Comparison of ENCODE assay signal across 9 mouse cellular contexts in the genomic region with DNA sequence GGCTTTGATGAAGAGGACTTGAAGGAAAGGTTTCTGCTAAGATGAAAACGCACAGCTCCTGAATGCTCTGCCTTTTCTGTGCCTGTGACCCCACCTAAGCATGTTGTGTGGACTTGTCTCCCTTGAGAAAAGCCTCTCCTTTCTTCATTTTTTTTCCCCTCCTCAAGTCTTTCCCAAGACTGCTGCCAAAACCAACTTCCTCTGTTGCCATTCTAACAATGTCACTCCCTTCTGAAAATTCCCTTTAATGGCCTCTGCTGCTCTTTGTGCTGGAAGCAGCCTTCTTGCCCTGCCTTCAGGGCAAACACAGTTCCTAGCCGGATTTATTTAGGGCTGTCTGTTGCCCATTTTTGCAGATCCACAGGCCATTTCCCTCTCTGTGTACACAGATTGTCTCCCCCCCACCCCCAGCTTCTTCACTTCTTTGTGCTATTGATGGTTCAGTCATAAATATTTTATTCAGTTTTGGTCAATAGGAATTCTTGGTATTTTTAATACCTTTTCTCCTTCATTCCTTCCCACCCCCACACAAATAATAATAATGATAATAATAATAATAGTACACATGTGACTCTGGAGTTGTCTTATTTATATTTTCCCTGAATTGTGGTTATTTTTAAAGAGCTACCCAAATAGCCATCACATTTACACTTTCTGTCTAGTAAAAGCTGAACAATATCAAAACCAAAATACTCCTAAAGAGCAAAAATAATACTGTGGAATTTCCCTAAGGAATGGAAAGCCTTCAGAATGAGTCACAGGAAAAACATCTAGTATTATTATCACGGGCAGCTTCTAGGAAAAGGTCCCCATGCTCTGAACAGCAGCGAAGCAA. TPM values are rescaled to one million over a fixed set of nuclear protein-coding genes. Genes with fewer than 3 reads are reported as not detected.
DNase-seq lines count a peak whose midpoint lies in the region; ATAC-seq and TF ChIP-seq lines count a peak whose summit lies in the region.
"Had no signal": no experiment of that assay in that cellular context is flagged by ENCODE, and none has a peak within 500 bp of the region (broad histone marks: within the 10 kb centered on the region; RNA-seq: fewer than 3 reads in every experiment).

No protein-coding gene starts in this region.

- intact Hi-C loops in left cerebral cortex, postnatal 4 days (cut with DNase I) = no loop called here
- intact Hi-C loops in left cerebral cortex, adult 2 months (cut with DNase I) = no loop called here

- no peaks in the 10 kb centered on the region for H3K36me3 ChIP-seq in hindbrain, embryonic 16.5 days (ENCODE audit: control insufficient read depth, insufficient read depth, low read length)
- no peaks in the 10 kb centered on the region for H3K36me3 ChIP-seq in hindbrain, embryonic 14.5 days (replicated peaks; ENCODE audit: control insufficient read depth, insufficient read depth)
- no peaks in the 10 kb centered on the region for H3K36me3 ChIP-seq in embryonic facial prominence, embryonic 10.5 days (replicated peaks)
- no peaks in the 10 kb centered on the region for H3K36me3 ChIP-seq in limb, embryonic 10.5 days

- no peak overlapping the region for H3K9ac ChIP-seq in hindbrain, embryonic 16.5 days (ENCODE audit: low read depth, low read length)
- H3K9ac ChIP-seq in hindbrain, embryonic 14.5 days = no peak overlapping the region

- TF ChIP-seq CTCF in left cerebral cortex, adult 2 months (IDR thresholded peaks at IDR 0.05) = no peak

- 59% methylated on average over 4 of the region's 4 CpGs for WGBS in hindbrain, embryonic 16.5 days
- WGBS in hindbrain, embryonic 14.5 days = 53% methylated on average over 4 of the region's 4 CpGs
- WGBS in embryonic facial prominence, embryonic 10.5 days = 55% methylated on average over 4 of the region's 4 CpGs
- WGBS in limb, embryonic 10.5 days = 64% methylated on average over 4 of the region's 4 CpGs

- H3K4me3 ChIP-seq in hindbrain, embryonic 16.5 days (ENCODE audit: low read length) = no peak overlapping the region
- no peak overlapping the region for H3K4me3 ChIP-seq in hindbrain, embryonic 14.5 days (replicated peaks; ENCODE audit: low read length)
- no peak overlapping the region for H3K4me3 ChIP-seq in embryonic facial prominence, embryonic 10.5 days
- H3K4me3 ChIP-seq in limb, embryonic 10.5 days = no peak overlapping the region
- no peak overlapping the region for H3K4me3 ChIP-seq in left cerebral cortex, adult 2 months

- no peak for DNase-seq in hindbrain, embryonic 14.5 days (ENCODE audit: low spot score)
- DNase-seq in 3T3-L1 (ENCODE audit: low read depth, low spot score) (peak; percentile 86), MN1 (ENCODE audit: low spot score) (no peak)
- no peak for DNase-seq in embryonic facial prominence, embryonic 10.5 days (ENCODE audit: low spot score)
- DNase-seq in limb, embryonic 10.5 days (ENCODE audit: low spot score) = no peak
- no peak for DNase-seq in left cerebral cortex, postnatal 4 days
- no peak for DNase-seq in left cerebral cortex, adult 2 months (ENCODE audit: extremely low spot score in 1 of 2, low spot score in 2 of 2)
- DNase-seq: thymus, postnatal 14 days had no signal

- peak overlapping the region; percentile 39; the same call in 1 of the 2 replicates for H3K27ac ChIP-seq in hindbrain, embryonic 16.5 days (ENCODE audit: low read depth, low read length)
- no peak overlapping the region for H3K27ac ChIP-seq in hindbrain, embryonic 14.5 days
- peak overlapping the region; percentile 57 for H3K27ac ChIP-seq in embryonic facial prominence, embryonic 10.5 days (replicated peaks)
- peak overlapping the region; percentile 30; the same call in 1 of the 2 replicates for H3K27ac ChIP-seq in limb, embryonic 10.5 days
- no peak overlapping the region; the same call in 1 of the 2 replicates for H3K27ac ChIP-seq in left cerebral cortex, adult 2 months

- H3K4me1 ChIP-seq in hindbrain, embryonic 16.5 days (ENCODE audit: control insufficient read depth, insufficient read depth, low read depth, low read length) = no peaks in the 10 kb centered on the region
- H3K4me1 ChIP-seq in hindbrain, embryonic 14.5 days (replicated peaks; ENCODE audit: control insufficient read depth, insufficient read depth, low read length) = no peaks in the 10 kb centered on the region
- peaks cover 12% of the 10 kb centered on the region for H3K4me1 ChIP-seq in embryonic facial prominence, embryonic 10.5 days
- peaks cover 10% of the 10 kb centered on the region for H3K4me1 ChIP-seq in limb, embryonic 10.5 days

- ATAC-seq in hindbrain, embryonic 16.5 days = no peak
- ATAC-seq in hindbrain, embryonic 14.5 days (ENCODE audit: low FRiP score) = no peak

- no peaks in the 10 kb centered on the region for H3K27me3 ChIP-seq in hindbrain, embryonic 16.5 days (replicated peaks; ENCODE audit: control insufficient read depth, insufficient read depth, low read length)
- H3K27me3 ChIP-seq in hindbrain, embryonic 14.5 days (ENCODE audit: control insufficient read depth, insufficient read depth, low read length) = no peaks in the 10 kb centered on the region
- H3K27me3 ChIP-seq in embryonic facial prominence, embryonic 10.5 days (replicated peaks; ENCODE audit: low read depth, poor library complexity, severe bottlenecking) = no peaks in the 10 kb centered on the region
- H3K27me3 ChIP-seq in limb, embryonic 10.5 days (ENCODE audit: low read depth, poor library complexity, severe bottlenecking) = no peaks in the 10 kb centered on the region

- H3K9me3 ChIP-seq in hindbrain, embryonic 16.5 days (ENCODE audit: control insufficient read depth, low read length) = no peaks in the 10 kb centered on the region
- H3K9me3 ChIP-seq in hindbrain, embryonic 14.5 days (ENCODE audit: control insufficient read depth, low read length) = no peaks in the 10 kb centered on the region
- H3K9me3 ChIP-seq in embryonic facial prominence, embryonic 10.5 days = no peaks in the 10 kb centered on the region
- H3K9me3 ChIP-seq in limb, embryonic 10.5 days (replicated peaks) = no peaks in the 10 kb centered on the region

- no peak overlapping the region for H3K4me2 ChIP-seq in hindbrain, embryonic 16.5 days (ENCODE audit: low read length)
- H3K4me2 ChIP-seq in hindbrain, embryonic 14.5 days (replicated peaks) = no peak overlapping the region

RNA-seq across cellular contexts. Expression of a gene that starts 12.6 kb away (rescaled TPM):
- 352 and 402 TPM in 2 replicates for polyA plus RNA-seq in hindbrain, embryonic 16.5 days (2015; fragmentation: Nextera tagmentation; extraction: Ambion mirVana)
- 226 and 246 TPM in 2 replicates for polyA plus RNA-seq in hindbrain, embryonic 14.5 days (2014; fragmentation: Nextera tagmentation; extraction: Ambion mirVana)
- polyA plus RNA-seq in embryonic facial prominence, embryonic 10.5 days (2016; fragmentation: Nextera tagmentation; extraction: Ambion mirVana) = 135 and 137 TPM in 2 replicates
- polyA plus RNA-seq in limb, embryonic 10.5 days (2016; fragmentation: Nextera tagmentation; extraction: Ambion mirVana) = 130 and 154 TPM in 2 replicates
- total RNA-seq in left cerebral cortex, postnatal 4 days (2021) = 100 to 1,000 TPM; 265 to 277 TPM
- 100 to 1,000 TPM; 450 to 470 TPM for total RNA-seq in left cerebral cortex, adult 2 months (2021)

RNA-seq across cellular contexts. Expression of a gene that starts 23.5 kb away (rescaled TPM):
- 29.3 and 32.1 TPM in 2 replicates for polyA plus RNA-seq in hindbrain, embryonic 16.5 days (2015; fragmentation: Nextera tagmentation; extraction: Ambion mirVana)
- 40.7 and 45.2 TPM in 2 replicates for polyA plus RNA-seq in hindbrain, embryonic 14.5 days (2014; fragmentation: Nextera tagmentation; extraction: Ambion mirVana)
- 24.3 and 25.1 TPM in 2 replicates for polyA plus RNA-seq in embryonic facial prominence, embryonic 10.5 days (2016; fragmentation: Nextera tagmentation; extraction: Ambion mirVana)
- 22.4 and 22.6 TPM in 2 replicates for polyA plus RNA-seq in limb, embryonic 10.5 days (2016; fragmentation: Nextera tagmentation; extraction: Ambion mirVana)
- total RNA-seq in left cerebral cortex, postnatal 4 days (2021) = 10 to 100 TPM; 69.6 to 81.4 TPM
- total RNA-seq in left cerebral cortex, adult 2 months (2021) = 10 to 100 TPM; 62.7 to 81.6 TPM

Comparison
In these comparisons a context has a peak if more than half of its experiments do, and no peak if none do; other contexts are left out.
1. H3K27ac ChIP-seq: peak in hindbrain, embryonic 16.5 days (single experiment), embryonic facial prominence, embryonic 10.5 days (single experiment) and limb, embryonic 10.5 days (single experiment); none in hindbrain, embryonic 14.5 days (single experiment) and left cerebral cortex, adult 2 months (single experiment).